In the genomic region with DNA sequence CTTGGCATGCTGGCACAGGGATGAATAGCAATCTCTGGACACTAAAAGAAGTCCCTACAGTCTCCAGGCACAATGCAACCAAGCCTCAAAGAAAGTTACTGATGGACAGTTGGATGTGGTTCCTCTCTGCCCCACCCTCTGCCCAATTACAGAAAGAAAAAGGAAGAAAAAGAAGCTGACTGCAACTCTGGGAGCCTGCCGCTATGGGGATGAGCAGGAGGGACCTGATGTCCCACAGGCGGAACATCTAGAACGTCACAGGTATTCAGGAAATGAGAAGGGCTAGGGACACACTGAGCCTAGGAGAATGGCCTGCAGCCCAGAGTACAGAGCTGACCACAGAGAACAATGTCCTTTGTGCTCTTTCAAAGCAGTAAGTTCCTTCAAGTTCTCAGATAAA, we compare ENCODE assay signal across 23 mouse cellular contexts. TPM values are rescaled to one million over a fixed set of nuclear protein-coding genes. Genes with fewer than 3 reads are reported as not detected.
DNase-seq lines count a peak whose midpoint lies in the region; ATAC-seq and TF ChIP-seq lines count a peak whose summit lies in the region.
"Had no signal": no experiment of that assay in that cellular context is flagged by ENCODE, and none has a peak within 500 bp of the region (broad histone marks: within the 10 kb centered on the region; RNA-seq: fewer than 3 reads in every experiment).

No protein-coding gene starts in this region.

- no peaks in the 10 kb centered on the region for H3K4me1 ChIP-seq in heart, adult 2 months (ENCODE audit: control insufficient read depth, insufficient read depth, low read length)
- 0 out of 2 replicates have a peak, but pooled peaks cover 9% of the 10 kb centered on the region for H3K4me1 ChIP-seq in heart, embryonic 10.5 days
- peaks cover 10% of the 10 kb centered on the region; the same call in 1 of the 2 replicates for H3K4me1 ChIP-seq in spleen, adult 2 months (ENCODE audit: control insufficient read depth, insufficient read depth, insufficient read length)
- H3K4me1 ChIP-seq: embryonic facial prominence, embryonic 12.5 days; midbrain, embryonic 13.5 days; neural tube, embryonic 15.5 days had no signal

- intact Hi-C loops in heart, adult 2 months (cut with DNase I), result no loop called here

- 57% methylated on average over 3 of the region's 3 CpGs for WGBS in heart, adult 2 months
- WGBS in heart, embryonic 10.5 days, result 83% methylated on average over 3 of the region's 3 CpGs
- 52% methylated on average over 3 of the region's 3 CpGs for WGBS in spleen, adult 2 months

- peak; percentile 15 for ATAC-seq in inflammation-experienced regulatory T-cells, adult 6 months
- ATAC-seq: hindbrain, postnatal 0 days; midbrain, embryonic 13.5 days had no signal

- no peak overlapping the region for H3K9ac ChIP-seq in heart, adult 2 months (ENCODE audit: low read depth, low read length)
- H3K9ac ChIP-seq: embryonic facial prominence, embryonic 12.5 days; heart, embryonic 13.5 days; liver, embryonic 14.5 days; midbrain, embryonic 13.5 days; neural tube, embryonic 15.5 days had no signal

- TF ChIP-seq POLR2A in heart, adult 2 months (IDR thresholded peaks at IDR 0.05; ENCODE audit: insufficient read depth, low read depth, low read length), result no peak
- TF ChIP-seq POLR2A in spleen, adult 2 months (IDR thresholded peaks at IDR 0.05; ENCODE audit: low read depth, low read length), result no peak

- no peak for TF ChIP-seq CTCF in heart, adult 2 months (IDR thresholded peaks at IDR 0.05)
- TF ChIP-seq CTCF in spleen, adult 2 months (IDR thresholded peaks at IDR 0.05; ENCODE audit: extremely low read depth, insufficient read depth, insufficient read length, insufficient replicate concordance), result no peak

- H3K79me2 ChIP-seq in heart, adult 2 months (replicated peaks; ENCODE audit: control insufficient read depth, insufficient read depth, low read length), result no peaks in the 10 kb centered on the region

- no peaks in the 10 kb centered on the region for H3K36me3 ChIP-seq in heart, adult 2 months (ENCODE audit: control insufficient read depth, insufficient read depth, low read length)
- no peaks in the 10 kb centered on the region for H3K36me3 ChIP-seq in heart, embryonic 10.5 days
- no peaks in the 10 kb centered on the region for H3K36me3 ChIP-seq in spleen, adult 2 months (ENCODE audit: control insufficient read depth, insufficient read depth, low read length)
- H3K36me3 ChIP-seq: embryonic facial prominence, embryonic 12.5 days; heart, embryonic 13.5 days; midbrain, embryonic 13.5 days; neural tube, embryonic 15.5 days had no signal

- no peaks in the 10 kb centered on the region for H3K9me3 ChIP-seq in heart, embryonic 10.5 days
- H3K9me3 ChIP-seq: embryonic facial prominence, embryonic 12.5 days; heart, embryonic 13.5 days; midbrain, embryonic 13.5 days; neural tube, embryonic 15.5 days had no signal

- H3K27ac ChIP-seq in heart, adult 2 months, result peak overlapping the region; percentile 36; the same call in 1 of the 2 replicates
- H3K27ac ChIP-seq in heart, embryonic 10.5 days, result no peak overlapping the region
- peak overlapping the region; percentile 81 for H3K27ac ChIP-seq in spleen, adult 2 months (ENCODE audit: insufficient read depth, low read length)
- H3K27ac ChIP-seq: embryonic facial prominence, embryonic 12.5 days; heart, embryonic 13.5 days; hindbrain, postnatal 0 days; liver, embryonic 14.5 days; midbrain, embryonic 13.5 days; neural tube, embryonic 15.5 days had no signal

- DNase-seq in heart, adult 2 months, result peak in 1 of 2 experiments; percentile 17
- no peak for DNase-seq in heart, embryonic 10.5 days (ENCODE audit: low spot score)
- DNase-seq in spleen, adult 2 months (ENCODE audit: low read depth in 1 of 2, low spot score in 2 of 2), result no peak
- DNase-seq in spleen, adult 18-20 months, result no peak
- DNase-seq in testis, postnatal 14 days (ENCODE audit: low spot score), result peak; percentile 71
- no peak for DNase-seq in right cerebral cortex, postnatal 36 days (ENCODE audit: low spot score in 2 of 2)
- DNase-seq: adrenal gland, postnatal 10 days; cerebellum, adult 2 months; gastrocnemius, postnatal 14 days; kidney, adult 9 months; right cerebral cortex, postnatal 25 days had no signal

- no peaks in the 10 kb centered on the region for H3K27me3 ChIP-seq in heart, adult 2 months (ENCODE audit: control insufficient read depth, insufficient read depth, low read length)
- peaks cover 18% of the 10 kb centered on the region for H3K27me3 ChIP-seq in heart, embryonic 10.5 days (ENCODE audit: insufficient read depth, poor library complexity, severe bottlenecking)
- H3K27me3 ChIP-seq in spleen, adult 2 months (ENCODE audit: control insufficient read depth, insufficient read depth, low read length), result no peaks in the 10 kb centered on the region
- H3K27me3 ChIP-seq: embryonic facial prominence, embryonic 12.5 days; midbrain, embryonic 13.5 days; neural tube, embryonic 15.5 days had no signal

- H3K4me3 ChIP-seq in heart, adult 2 months, result no peak overlapping the region
- no peak overlapping the region for H3K4me3 ChIP-seq in heart, embryonic 10.5 days
- no peak overlapping the region for H3K4me3 ChIP-seq in spleen, adult 2 months (ENCODE audit: extremely low read depth, insufficient read depth, insufficient read length)
- H3K4me3 ChIP-seq: embryonic facial prominence, embryonic 12.5 days; heart, embryonic 13.5 days; midbrain, embryonic 13.5 days; myocyte; neural tube, embryonic 15.5 days had no signal

- no peak for TF ChIP-seq EP300 in heart, adult 2 months (IDR thresholded peaks at IDR 0.05; ENCODE audit: insufficient read depth, low read depth, low read length)

RNA-seq across cellular contexts. Expression of a gene that starts 1.2 kb away (rescaled TPM):
- not detected for total RNA-seq in heart, adult 2 months (2021)
- polyA plus RNA-seq in heart, adult 2 months (2012; rRNA removed), result not detected in 2 replicates
- not detected in 2 replicates for polyA plus RNA-seq in heart, embryonic 10.5 days (2016; fragmentation: Nextera tagmentation; extraction: Ambion mirVana)
- 5.0 and 8.9 TPM in 2 replicates for polyA plus RNA-seq in spleen, adult 2 months (2012; rRNA removed)
- not detected for polyA plus RNA-seq in inflammation-experienced regulatory T-cells, adult 6 months (2017; shearing (Covaris generic))
- total RNA-seq: gastrocnemius, postnatal 14 days; hematopoietic stem cell, adult 5-6 weeks; hindbrain, postnatal 0 days; layer of hippocampus, adult 18-20 months; left cerebral cortex, postnatal 36 days had no signal
- polyA plus RNA-seq: cerebellum, adult 2 months; cortical plate, adult 2 months; embryonic facial prominence, embryonic 12.5 days; heart, embryonic 13.5 days; hindbrain, postnatal 0 days; midbrain, embryonic 13.5 days; neural tube, embryonic 15.5 days had no signal

RNA-seq across cellular contexts. Expression of a gene that starts 18.9 kb away (rescaled TPM):
- total RNA-seq in heart, adult 2 months (2021), result not detected
- not detected in 2 replicates for polyA plus RNA-seq in heart, adult 2 months (2012; rRNA removed)
- not detected in 2 replicates for polyA plus RNA-seq in heart, embryonic 10.5 days (2016; fragmentation: Nextera tagmentation; extraction: Ambion mirVana)
- not detected in 2 replicates for polyA plus RNA-seq in spleen, adult 2 months (2012; rRNA removed)
- polyA plus RNA-seq in inflammation-experienced regulatory T-cells, adult 6 months (2017; shearing (Covaris generic)), result not detected
- total RNA-seq: adrenal gland, postnatal 10 days; gastrocnemius, postnatal 14 days; hematopoietic stem cell, adult 5-6 weeks; hindbrain, postnatal 0 days; layer of hippocampus, adult 18-20 months; left cerebral cortex, postnatal 36 days had no signal
- polyA plus RNA-seq: cerebellum, adult 2 months; cortical plate, adult 2 months; embryonic facial prominence, embryonic 12.5 days; heart, embryonic 13.5 days; hindbrain, postnatal 0 days; midbrain, embryonic 13.5 days; myocyte; neural tube, embryonic 15.5 days had no signal

RNA-seq across cellular contexts. Expression of a gene that starts 36.2 kb away (rescaled TPM):
- total RNA-seq in heart, adult 2 months (2021), result not detected
- polyA plus RNA-seq in heart, adult 2 months (2012; rRNA removed), result not detected in 2 replicates
- not detected in 2 replicates for polyA plus RNA-seq in heart, embryonic 10.5 days (2016; fragmentation: Nextera tagmentation; extraction: Ambion mirVana)
- not detected in 2 replicates for polyA plus RNA-seq in spleen, adult 2 months (2012; rRNA removed)
- polyA plus RNA-seq in inflammation-experienced regulatory T-cells, adult 6 months (2017; shearing (Covaris generic)), result not detected
- total RNA-seq: adrenal gland, postnatal 10 days; gastrocnemius, postnatal 14 days; hematopoietic stem cell, adult 5-6 weeks; hindbrain, postnatal 0 days; layer of hippocampus, adult 18-20 months; left cerebral cortex, postnatal 36 days had no signal
- polyA plus RNA-seq: cerebellum, adult 2 months; cortical plate, adult 2 months; heart, embryonic 13.5 days; hindbrain, postnatal 0 days; midbrain, embryonic 13.5 days; neural tube, embryonic 15.5 days had no signal

RNA-seq across cellular contexts. Expression of a gene that starts 43.0 kb away (rescaled TPM):
- under 1 TPM; 0.23 to 0.26 TPM for total RNA-seq in heart, adult 2 months (2021)
- polyA plus RNA-seq in heart, adult 2 months (2012; rRNA removed), result 1.3 and 1.9 TPM in 2 replicates
- polyA plus RNA-seq in heart, embryonic 10.5 days (2016; fragmentation: Nextera tagmentation; extraction: Ambion mirVana), result not detected in 2 replicates
- 63.0 and 79.5 TPM in 2 replicates for polyA plus RNA-seq in spleen, adult 2 months (2012; rRNA removed)
- polyA plus RNA-seq in inflammation-experienced regulatory T-cells, adult 6 months (2017; shearing (Covaris generic)), result 100 to 1,000 TPM in 1 of 3 experiments, 10 to 100 TPM in 2; 51.7 to 149 (median 51.9) TPM
- total RNA-seq: gastrocnemius, postnatal 14 days; hindbrain, postnatal 0 days; layer of hippocampus, adult 18-20 months had no signal
- polyA plus RNA-seq: hindbrain, postnatal 0 days; neural tube, embryonic 15.5 days had no signal
